Mouse (Mus musculus): ENCODE data around the gene Capzb. TPM values are rescaled to one million over a fixed set of nuclear protein-coding genes. Genes with fewer than 3 reads are reported as not detected.

Capzb gene
- polyA plus RNA-seq, 1 experiment from 2014 or later = 218 TPM

- Histone ChIP-seq H3K27me3 (ENCODE audit: control insufficient read depth, insufficient read depth, low read length) (no peaks in the 10 kb centered on the region), H3K27ac (ENCODE audit: low read depth, low read length) (no peak overlapping the region), H3K4me2 (ENCODE audit: low read depth, low read length) (no peak overlapping the region), H3K4me1 (ENCODE audit: control insufficient read depth, insufficient read depth, low read length) (peaks cover 12% of the 10 kb centered on the region), H3K9me3 (ENCODE audit: control insufficient read depth, low read length) (no peaks in the 10 kb centered on the region), H3K9ac (replicated peaks; ENCODE audit: low read depth, low read length) (no peak overlapping the region), H3K4me3 (ENCODE audit: low read depth, low read length) (no peak overlapping the region), H3K36me3 (ENCODE audit: control insufficient read depth, insufficient read depth, low read length) (no peaks in the 10 kb centered on the region)
- WGBS = 62% methylated on average over 5 of the region's 5 CpGs
- no peak for ATAC-seq (ENCODE audit: low read depth)
These were observed 56.0 kb downstream of the Capzb start for GRCm38 (mm10) chr4:139248736-139249135.

GRCm38 (mm10) chr4:139250043-139250442, 57.3 kb downstream of the Capzb start:
- no peak overlapping the region for H3K9ac ChIP-seq (replicated peaks; ENCODE audit: low read depth, low read length)
- no peaks in the 10 kb centered on the region for H3K9me3 ChIP-seq (ENCODE audit: control insufficient read depth, low read length)
- peaks cover 12% of the 10 kb centered on the region for H3K4me1 ChIP-seq (ENCODE audit: control insufficient read depth, insufficient read depth, low read length)
- H3K4me2 ChIP-seq (ENCODE audit: low read depth, low read length) = no peak overlapping the region
- WGBS = 75% methylated on average over 5 of the region's 5 CpGs
- no peak overlapping the region for H3K4me3 ChIP-seq (ENCODE audit: low read depth, low read length)
- no peak overlapping the region for H3K27ac ChIP-seq (ENCODE audit: low read depth, low read length)
- no peaks in the 10 kb centered on the region for H3K27me3 ChIP-seq (ENCODE audit: control insufficient read depth, insufficient read depth, low read length)
- no peak for ATAC-seq (ENCODE audit: low read depth)
- no peaks in the 10 kb centered on the region for H3K36me3 ChIP-seq (ENCODE audit: control insufficient read depth, insufficient read depth, low read length)

- no peaks in the 10 kb centered on the region for H3K36me3 ChIP-seq (ENCODE audit: control insufficient read depth, insufficient read depth, low read length)
- WGBS = 75% methylated on average over 8 of the region's 8 CpGs
- no peaks in the 10 kb centered on the region for H3K9me3 ChIP-seq (ENCODE audit: control insufficient read depth, low read length)
- peaks cover 12% of the 10 kb centered on the region for H3K4me1 ChIP-seq (ENCODE audit: control insufficient read depth, insufficient read depth, low read length)
- H3K27me3 ChIP-seq (ENCODE audit: control insufficient read depth, insufficient read depth, low read length) = no peaks in the 10 kb centered on the region
- no peak overlapping the region for H3K27ac ChIP-seq (ENCODE audit: low read depth, low read length)
- no peak overlapping the region for H3K9ac ChIP-seq (replicated peaks; ENCODE audit: low read depth, low read length)
- ATAC-seq (ENCODE audit: low read depth) = no peak
- no peak overlapping the region for H3K4me2 ChIP-seq (ENCODE audit: low read depth, low read length)
- no peak overlapping the region for H3K4me3 ChIP-seq (ENCODE audit: low read depth, low read length)
These were observed 58.2 kb downstream of the Capzb start for GRCm38 (mm10) chr4:139250886-139251285.

DNA sequence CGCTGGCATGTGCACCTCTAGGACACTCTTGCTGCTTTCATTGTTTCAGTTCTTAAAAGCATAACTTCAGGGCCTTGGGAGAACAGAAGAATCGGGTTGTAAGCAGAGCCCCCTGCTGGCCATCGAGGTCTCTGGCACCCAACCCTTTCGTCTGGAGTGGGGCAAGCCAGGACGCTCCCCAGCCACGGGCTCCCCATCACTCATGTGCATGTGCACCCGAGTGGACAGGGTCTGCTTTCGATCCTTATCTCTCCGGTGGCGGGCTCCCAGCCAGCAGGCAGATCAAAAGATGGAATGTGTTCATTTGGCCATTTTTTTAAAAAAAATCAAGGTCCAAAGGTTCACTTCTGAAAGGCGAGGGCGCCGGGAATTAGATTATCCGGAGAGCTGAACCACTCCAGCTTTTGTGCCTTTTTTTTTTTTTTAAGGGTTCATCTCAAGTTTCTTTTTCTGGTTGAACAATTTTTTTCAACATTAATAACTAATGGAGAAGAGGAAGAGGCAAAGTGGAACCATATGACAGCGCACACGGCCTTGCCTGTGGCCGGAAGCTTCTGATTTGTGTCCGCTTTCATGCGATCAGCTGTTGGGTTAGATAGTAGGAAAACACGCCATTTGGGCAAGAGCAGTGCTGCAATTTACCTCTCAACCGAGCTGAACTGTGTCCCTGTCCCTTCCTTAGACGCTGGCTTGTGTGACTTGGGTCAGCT, 59.5 kb downstream of the Capzb start:
- Histone ChIP-seq H3K27ac (ENCODE audit: low read depth, low read length) (no peak overlapping the region), H3K9me3 (ENCODE audit: control insufficient read depth, low read length) (no peaks in the 10 kb centered on the region), H3K4me1 (ENCODE audit: control insufficient read depth, insufficient read depth, low read length) (peaks cover 1% of the 10 kb centered on the region; the same call in 1 of the 2 replicates), H3K4me3 (ENCODE audit: low read depth, low read length) (no peak overlapping the region), H3K4me2 (ENCODE audit: low read depth, low read length) (no peak overlapping the region), H3K27me3 (ENCODE audit: control insufficient read depth, insufficient read depth, low read length) (no peaks in the 10 kb centered on the region), H3K9ac (replicated peaks; ENCODE audit: low read depth, low read length) (no peak overlapping the region), H3K36me3 (ENCODE audit: control insufficient read depth, insufficient read depth, low read length) (0 out of 2 replicates have a peak, but pooled peaks cover under 1% of the 10 kb centered on the region)
- ATAC-seq (ENCODE audit: low read depth) = peak; percentile 24; the same call in 1 of the 2 replicates
- WGBS = 60% methylated on average over 22 of the region's 22 CpGs

- no peak for ATAC-seq (ENCODE audit: low read depth)
- Histone ChIP-seq H3K9me3 (ENCODE audit: control insufficient read depth, low read length) (no peaks in the 10 kb centered on the region), H3K27ac (ENCODE audit: low read depth, low read length) (no peak overlapping the region), H3K4me2 (ENCODE audit: low read depth, low read length) (no peak overlapping the region), H3K4me3 (ENCODE audit: low read depth, low read length) (no peak overlapping the region), H3K9ac (replicated peaks; ENCODE audit: low read depth, low read length) (no peak overlapping the region), H3K27me3 (ENCODE audit: control insufficient read depth, insufficient read depth, low read length) (no peaks in the 10 kb centered on the region), H3K4me1 (ENCODE audit: control insufficient read depth, insufficient read depth, low read length) (no peaks in the 10 kb centered on the region), H3K36me3 (ENCODE audit: control insufficient read depth, insufficient read depth, low read length) (peaks cover 10% of the 10 kb centered on the region)
- WGBS = 86% methylated on average over 9 of the region's 9 CpGs
These were observed 60.5 kb downstream of the Capzb start for GRCm38 (mm10) chr4:139253206-139253605.

GRCm38 (mm10) chr4:139256146-139256545, 63.4 kb downstream of the Capzb start:
- H3K9me3 ChIP-seq (ENCODE audit: control insufficient read depth, low read length) = no peaks in the 10 kb centered on the region
- ATAC-seq (ENCODE audit: low read depth) = no peak
- no peak overlapping the region for H3K4me3 ChIP-seq (ENCODE audit: low read depth, low read length)
- no peak overlapping the region for H3K4me2 ChIP-seq (ENCODE audit: low read depth, low read length)
- H3K27me3 ChIP-seq (ENCODE audit: control insufficient read depth, insufficient read depth, low read length) = no peaks in the 10 kb centered on the region
- 89% methylated on average over 4 of the region's 4 CpGs for WGBS
- no peak overlapping the region for H3K9ac ChIP-seq (replicated peaks; ENCODE audit: low read depth, low read length)
- no peak overlapping the region for H3K27ac ChIP-seq (ENCODE audit: low read depth, low read length)
- peaks cover 14% of the 10 kb centered on the region for H3K36me3 ChIP-seq (ENCODE audit: control insufficient read depth, insufficient read depth, low read length)
- H3K4me1 ChIP-seq (ENCODE audit: control insufficient read depth, insufficient read depth, low read length) = no peaks in the 10 kb centered on the region

DNA sequence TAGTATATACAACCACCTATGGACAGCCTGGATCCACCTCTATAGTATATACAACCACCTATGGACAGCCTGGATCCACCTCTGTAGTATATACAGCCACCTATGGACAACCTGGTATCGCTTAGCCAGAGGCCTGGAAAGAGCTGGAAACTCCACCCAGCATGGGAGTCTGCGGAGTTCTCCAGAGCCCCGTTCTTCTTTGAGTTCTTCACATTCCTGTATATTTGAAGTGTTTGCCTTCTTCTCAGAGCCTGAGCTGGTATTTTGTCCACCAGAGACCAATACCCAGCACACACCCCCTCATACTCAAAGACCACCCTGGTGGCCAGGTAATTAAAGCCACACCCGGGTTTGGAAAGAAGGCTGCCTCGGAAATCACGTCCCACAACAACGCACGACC, 64.0 kb downstream of the Capzb start:
- no peak for ATAC-seq (ENCODE audit: low read depth)

GRCm38 (mm10) chr4:139258621-139259301, 66.1 kb downstream of the Capzb start:
- 91% methylated on average over 6 of the region's 6 CpGs for WGBS
- H3K9ac ChIP-seq (replicated peaks; ENCODE audit: low read depth, low read length) = no peak overlapping the region
- no peak overlapping the region for H3K4me2 ChIP-seq (ENCODE audit: low read depth, low read length)
- H3K36me3 ChIP-seq (ENCODE audit: control insufficient read depth, insufficient read depth, low read length) = peaks cover 34% of the 10 kb centered on the region
- no peak for ATAC-seq (ENCODE audit: low read depth)
- no peak overlapping the region for H3K27ac ChIP-seq (ENCODE audit: low read depth, low read length)
- H3K4me1 ChIP-seq (ENCODE audit: control insufficient read depth, insufficient read depth, low read length) = no peaks in the 10 kb centered on the region
- no peak overlapping the region for H3K4me3 ChIP-seq (ENCODE audit: low read depth, low read length)
- no peaks in the 10 kb centered on the region for H3K27me3 ChIP-seq (ENCODE audit: control insufficient read depth, insufficient read depth, low read length)
- no peaks in the 10 kb centered on the region for H3K9me3 ChIP-seq (ENCODE audit: control insufficient read depth, low read length)

More for the DNA sequence above, 64.0 kb downstream of the Capzb start:
- 90% methylated on average over 8 of the region's 8 CpGs for WGBS
- no peak overlapping the region for H3K27ac ChIP-seq (ENCODE audit: low read depth, low read length)
- H3K27me3 ChIP-seq (ENCODE audit: control insufficient read depth, insufficient read depth, low read length) = no peaks in the 10 kb centered on the region
- H3K4me1 ChIP-seq (ENCODE audit: control insufficient read depth, insufficient read depth, low read length) = no peaks in the 10 kb centered on the region
- H3K4me3 ChIP-seq (ENCODE audit: low read depth, low read length) = no peak overlapping the region
- no peak overlapping the region for H3K9ac ChIP-seq (replicated peaks; ENCODE audit: low read depth, low read length)
- H3K36me3 ChIP-seq (ENCODE audit: control insufficient read depth, insufficient read depth, low read length) = peaks cover 14% of the 10 kb centered on the region
- no peaks in the 10 kb centered on the region for H3K9me3 ChIP-seq (ENCODE audit: control insufficient read depth, low read length)
- no peak overlapping the region for H3K4me2 ChIP-seq (ENCODE audit: low read depth, low read length)

DNA sequence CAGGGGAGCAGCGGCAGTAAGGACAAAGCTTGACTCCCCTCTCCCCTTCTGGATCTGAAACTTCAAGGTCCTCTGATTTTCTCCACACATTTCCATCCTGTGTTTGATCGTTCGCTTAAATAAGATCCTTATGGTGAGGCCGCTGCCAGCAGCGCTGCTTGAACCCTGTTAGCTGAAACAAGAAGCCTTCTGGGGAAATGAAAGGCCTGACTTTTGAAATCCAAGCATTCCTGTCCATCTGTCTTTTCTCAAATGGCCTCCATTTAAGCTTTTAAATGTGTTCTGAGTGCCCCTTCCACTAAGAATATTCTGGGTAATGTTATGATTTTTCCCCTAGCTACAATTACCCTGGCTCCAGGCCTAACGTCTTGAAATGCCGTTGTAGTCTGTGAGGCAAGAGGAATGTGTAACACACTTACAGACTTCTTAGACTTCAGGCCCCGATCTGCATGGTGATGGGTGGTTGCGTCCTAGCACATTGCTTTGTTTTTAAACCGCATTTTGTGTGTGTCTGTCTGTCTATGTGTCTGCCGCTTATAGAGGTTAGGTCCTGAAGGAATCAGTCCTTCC, 66.7 kb downstream of the Capzb start:
- Histone ChIP-seq H3K9me3 (ENCODE audit: control insufficient read depth, low read length) (no peaks in the 10 kb centered on the region), H3K4me2 (ENCODE audit: low read depth, low read length) (no peak overlapping the region), H3K4me1 (ENCODE audit: control insufficient read depth, insufficient read depth, low read length) (no peaks in the 10 kb centered on the region), H3K27ac (ENCODE audit: low read depth, low read length) (no peak overlapping the region), H3K36me3 (ENCODE audit: control insufficient read depth, insufficient read depth, low read length) (peaks cover 40% of the 10 kb centered on the region), H3K4me3 (ENCODE audit: low read depth, low read length) (no peak overlapping the region), H3K27me3 (ENCODE audit: control insufficient read depth, insufficient read depth, low read length) (no peaks in the 10 kb centered on the region), H3K9ac (replicated peaks; ENCODE audit: low read depth, low read length) (no peak overlapping the region)
- no peak for ATAC-seq (ENCODE audit: low read depth)
- WGBS = 85% methylated on average over 11 of the region's 11 CpGs
